Mouse (Mus musculus): ENCODE data around the gene Irx2.

Irx2 gene

GRCm38 (mm10) chr13:72628462-72628916 lies at the start of gene Irx2:
Irx2 (plus strand) TSS chr13:72628820.
- no peak for DNase-seq

- DNase-seq = no peak
Observed at GRCm38 (mm10) chr13:72581276-72581675, 47.3 kb upstream of the Irx2 start.

- no peak for DNase-seq
Observed at GRCm38 (mm10) chr13:72592526-72592925, 36.1 kb upstream of the Irx2 start.

GRCm38 (mm10) chr13:72593310-72593709 lies 35.3 kb upstream of the Irx2 start:
- DNase-seq = no peak

GRCm38 (mm10) chr13:72593710-72594111 lies 34.9 kb upstream of the Irx2 start:
- DNase-seq = no peak

GRCm38 (mm10) chr13:72599254-72599653 lies 29.4 kb upstream of the Irx2 start:
- DNase-seq = no peak

GRCm38 (mm10) chr13:72608706-72609105 lies 19.9 kb upstream of the Irx2 start:
- DNase-seq = no peak

- no peak for DNase-seq
Observed at GRCm38 (mm10) chr13:72610277-72610676, 18.3 kb upstream of the Irx2 start.

GRCm38 (mm10) chr13:72623926-72624846 lies 4.4 kb upstream of the Irx2 start:
- no peak for DNase-seq

GRCm38 (mm10) chr13:72624847-72625170 lies 3.8 kb upstream of the Irx2 start:
- DNase-seq = no peak

- no peak for DNase-seq
Observed at GRCm38 (mm10) chr13:72625236-72625950, 3.2 kb upstream of the Irx2 start.

GRCm38 (mm10) chr13:72627391-72628321 lies 964 bp upstream of the Irx2 start:
- DNase-seq = no peak

- DNase-seq = no peak
Observed at GRCm38 (mm10) chr13:72628935-72629631, 463 bp downstream of the Irx2 start.

- no peak for DNase-seq
Observed at GRCm38 (mm10) chr13:72629806-72630205, 1.2 kb downstream of the Irx2 start.

- DNase-seq = no peak
Observed at GRCm38 (mm10) chr13:72630501-72631372, 2.1 kb downstream of the Irx2 start.

- DNase-seq = no peak
Observed at GRCm38 (mm10) chr13:72631373-72632021, 2.9 kb downstream of the Irx2 start.

- DNase-seq = no peak
Observed at GRCm38 (mm10) chr13:72632361-72632760, 3.7 kb downstream of the Irx2 start.

GRCm38 (mm10) chr13:72633097-72633496 lies 4.5 kb downstream of the Irx2 start:
- DNase-seq = no peak

- DNase-seq = no peak
Observed at GRCm38 (mm10) chr13:72634752-72635315, 6.2 kb downstream of the Irx2 start.

GRCm38 (mm10) chr13:72636331-72636851 lies 7.8 kb downstream of the Irx2 start:
- no peak for DNase-seq
